Mouse (Mus musculus): ENCODE data around the gene Utp11. TPM values are rescaled to one million over a fixed set of nuclear protein-coding genes. Genes with fewer than 3 reads are reported as not detected.

The Utp11 gene
- polyA plus RNA-seq, 1 experiment, result 29.7 TPM

DNA sequence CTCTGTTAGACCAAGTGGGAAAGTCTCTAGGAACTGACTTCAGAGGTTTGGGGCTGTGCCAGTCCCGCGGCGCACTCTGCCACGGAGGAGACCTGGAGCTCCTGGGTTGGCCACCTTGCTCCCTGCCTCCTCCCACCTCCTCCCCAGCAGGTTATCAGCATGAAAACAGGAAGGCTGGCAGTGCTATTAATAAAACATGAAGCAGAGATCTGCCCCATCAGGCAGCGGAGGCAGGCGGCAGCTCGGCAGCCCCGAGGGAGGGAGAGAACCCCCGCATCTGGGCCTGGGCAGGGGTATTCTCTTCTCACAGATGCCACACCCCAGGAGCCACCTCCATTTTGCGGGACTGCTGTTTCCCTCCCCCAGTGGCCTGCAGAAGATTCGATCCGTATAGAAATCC lies 53.7 kb downstream of the Utp11 start:
- Histone ChIP-seq H3ac (ENCODE audit: control insufficient read depth, insufficient read length, low read depth) (no peak overlapping the region), H3K79me2 (ENCODE audit: control insufficient read depth, insufficient read depth) (no peaks in the 10 kb centered on the region), H3K36me3 (ENCODE audit: control insufficient read depth, insufficient read depth) (no peaks in the 10 kb centered on the region), H3K27me3 (ENCODE audit: control insufficient read depth, insufficient read depth, insufficient read length) (peaks cover 52% of the 10 kb centered on the region), H3K79me3 (ENCODE audit: low read depth) (no peaks in the 10 kb centered on the region), H3K4me3 (ENCODE audit: insufficient read depth, poor library complexity, severe bottlenecking) (no peak overlapping the region)
- no peak for TF ChIP-seq MAX (IDR thresholded peaks at IDR 0.05)
- TF ChIP-seq FOSL1 (IDR thresholded peaks at IDR 0.05; ENCODE audit: insufficient read depth, low read length, poor library complexity, severe bottlenecking), result no peak
- TF ChIP-seq USF1 (IDR thresholded peaks at IDR 0.05; ENCODE audit: low read depth), result no peak

DNA sequence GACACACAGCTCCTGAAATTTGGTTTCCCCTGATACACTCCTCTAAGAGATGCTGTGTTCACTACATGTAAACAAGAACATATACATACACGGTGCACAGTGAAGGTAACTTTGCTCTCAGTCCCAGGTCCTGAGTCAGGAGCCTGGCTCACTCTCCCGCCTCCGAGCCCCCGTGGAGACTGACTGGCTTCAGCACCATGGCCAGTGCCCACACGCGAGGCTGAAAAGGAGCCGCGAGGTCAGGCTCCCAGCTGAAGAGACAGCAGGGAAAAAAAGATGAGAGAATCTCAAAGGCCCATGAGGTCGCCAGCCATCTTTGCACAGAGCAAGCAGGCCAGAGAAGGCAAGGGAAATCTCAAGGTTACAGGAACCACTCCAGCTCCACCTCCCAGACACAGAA lies 60.1 kb downstream of the Utp11 start:
- no peak for TF ChIP-seq MYOD1 (IDR thresholded peaks at IDR 0.05; ENCODE audit: control insufficient read depth, insufficient read length, low read depth)
- no peak for TF ChIP-seq FOSL1 (IDR thresholded peaks at IDR 0.05; ENCODE audit: insufficient read depth, low read length, poor library complexity, severe bottlenecking)
- TF ChIP-seq CTCF (IDR thresholded peaks at IDR 0.05; ENCODE audit: control insufficient read depth, insufficient read depth, insufficient read length), result no peak
- TF ChIP-seq MYOG (IDR thresholded peaks at IDR 0.05; ENCODE audit: control insufficient read depth, extremely low read depth, insufficient read length), result no peak
- no peak for TF ChIP-seq USF1 (IDR thresholded peaks at IDR 0.05; ENCODE audit: low read depth)
- TF ChIP-seq CEBPB (IDR thresholded peaks at IDR 0.05; ENCODE audit: low read depth), result no peak
- no peak for TF ChIP-seq MAX (IDR thresholded peaks at IDR 0.05)
- H3K36me3 ChIP-seq (ENCODE audit: control insufficient read depth, insufficient read depth), result no peaks in the 10 kb centered on the region
- H3K4me3 ChIP-seq (ENCODE audit: insufficient read depth, poor library complexity, severe bottlenecking), result no peak overlapping the region

DNA sequence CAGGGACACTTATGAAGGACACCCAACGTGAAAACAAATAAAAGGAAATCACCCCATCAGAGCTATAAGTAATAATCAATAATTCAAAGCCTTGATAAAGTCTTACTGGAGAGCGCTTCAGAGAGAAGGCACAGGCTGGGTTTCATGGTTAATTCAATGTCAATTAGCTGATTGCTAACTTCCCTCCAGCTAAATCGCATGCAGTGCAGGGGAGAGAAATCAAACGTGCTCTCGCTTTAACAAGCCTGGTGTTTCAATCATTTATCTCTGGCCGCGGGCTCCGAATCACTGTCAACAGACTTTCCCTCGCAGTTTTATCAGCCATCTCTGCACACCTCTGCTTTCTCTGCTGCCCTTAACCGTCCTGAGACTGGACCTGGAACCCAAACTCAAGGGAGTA lies 60.5 kb downstream of the Utp11 start:
- Histone ChIP-seq H3K27me3 (ENCODE audit: control insufficient read depth, insufficient read depth, insufficient read length) (peaks cover 29% of the 10 kb centered on the region), H3ac (ENCODE audit: control insufficient read depth, insufficient read length, low read depth) (no peak overlapping the region), H3K79me3 (ENCODE audit: low read depth) (no peaks in the 10 kb centered on the region), H3K36me3 (ENCODE audit: control insufficient read depth, insufficient read depth) (no peaks in the 10 kb centered on the region), H3K4me3 (ENCODE audit: insufficient read depth, poor library complexity, severe bottlenecking) (no peak overlapping the region), H3K79me2 (ENCODE audit: control insufficient read depth, insufficient read depth) (no peaks in the 10 kb centered on the region)
- no peak for TF ChIP-seq CEBPB (IDR thresholded peaks at IDR 0.05; ENCODE audit: low read depth)
- no peak for TF ChIP-seq FOSL1 (IDR thresholded peaks at IDR 0.05; ENCODE audit: insufficient read depth, low read length, poor library complexity, severe bottlenecking)
- TF ChIP-seq USF1 (IDR thresholded peaks at IDR 0.05; ENCODE audit: low read depth), result no peak
- no peak for TF ChIP-seq MAX (IDR thresholded peaks at IDR 0.05)
- no peak for TF ChIP-seq MYOD1 (IDR thresholded peaks at IDR 0.05; ENCODE audit: control insufficient read depth, insufficient read length, low read depth)
- TF ChIP-seq CTCF (IDR thresholded peaks at IDR 0.05; ENCODE audit: control insufficient read depth, insufficient read depth, insufficient read length), result no peak
- no peak for TF ChIP-seq MYOG (IDR thresholded peaks at IDR 0.05; ENCODE audit: control insufficient read depth, extremely low read depth, insufficient read length)

More for the DNA sequence above, 60.1 kb downstream of the Utp11 start:
- H3ac ChIP-seq (ENCODE audit: control insufficient read depth, insufficient read length, low read depth), result no peak overlapping the region
- H3K79me3 ChIP-seq (ENCODE audit: low read depth), result no peaks in the 10 kb centered on the region
- H3K79me2 ChIP-seq (ENCODE audit: control insufficient read depth, insufficient read depth), result no peaks in the 10 kb centered on the region
- peaks cover 32% of the 10 kb centered on the region for H3K27me3 ChIP-seq (ENCODE audit: control insufficient read depth, insufficient read depth, insufficient read length)

DNA sequence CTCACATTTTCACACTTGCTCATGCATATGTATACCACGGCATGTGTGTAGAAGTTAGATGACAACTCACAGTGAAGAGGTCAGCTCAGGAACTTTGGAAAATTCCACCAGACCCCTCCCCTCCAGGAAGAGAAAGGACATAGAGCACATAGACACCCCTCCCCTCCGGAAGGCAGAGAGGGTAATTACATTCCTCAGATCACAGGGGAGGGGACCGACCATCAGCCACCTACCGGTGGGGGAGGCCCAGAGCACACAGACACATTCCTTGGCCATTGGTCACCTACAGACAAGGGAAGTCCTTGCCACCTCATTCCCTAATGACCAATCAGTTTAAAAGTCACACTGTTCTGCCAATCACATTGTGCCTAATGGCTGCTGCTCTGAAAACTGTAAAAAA lies 61.9 kb downstream of the Utp11 start:
- no peaks in the 10 kb centered on the region for H3K79me3 ChIP-seq (ENCODE audit: low read depth)
- H3ac ChIP-seq (ENCODE audit: control insufficient read depth, insufficient read length, low read depth), result no peak overlapping the region
- no peaks in the 10 kb centered on the region for H3K79me2 ChIP-seq (ENCODE audit: control insufficient read depth, insufficient read depth)
- H3K27me3 ChIP-seq (ENCODE audit: control insufficient read depth, insufficient read depth, insufficient read length), result peaks cover 25% of the 10 kb centered on the region
- no peaks in the 10 kb centered on the region for H3K36me3 ChIP-seq (ENCODE audit: control insufficient read depth, insufficient read depth)
- no peak for TF ChIP-seq USF1 (IDR thresholded peaks at IDR 0.05; ENCODE audit: low read depth)
- no peak for TF ChIP-seq MAX (IDR thresholded peaks at IDR 0.05)
- H3K4me3 ChIP-seq (ENCODE audit: insufficient read depth, poor library complexity, severe bottlenecking), result no peak overlapping the region

Small RNA genes within 50 kb of the gene (microRNA-seq; reads per million reads assigned to microRNA genes)
- gene Gm24721 (ENCODE audit: borderline microRNAs expressed) (not detected), gene Mir697 (ENCODE audit: borderline microRNAs expressed) (not detected)

Other genes starting within 250 kb of the Utp11 start
- gene 3100002H09Rik, start 82.8 kb downstream of the Utp11 start, polyA plus RNA-seq (2012; fragmentation: generic; extraction: Trizol), result not detected
- 0.01 TPM for gene Pou3f1, start 36.8 kb downstream of the Utp11 start, polyA plus RNA-seq (2012; fragmentation: generic; extraction: Trizol)
- 206 TPM for gene Fhl3, start 7.1 kb upstream of the Utp11 start, polyA plus RNA-seq (2012; fragmentation: generic; extraction: Trizol)
- 71.6 TPM for gene Sf3a3, start 21.2 kb upstream of the Utp11 start, polyA plus RNA-seq (2012; fragmentation: generic; extraction: Trizol)
- gene Inpp5b, start 48.2 kb upstream of the Utp11 start, polyA plus RNA-seq (2012; fragmentation: generic; extraction: Trizol), result 13.8 TPM
- gene Mtf1, start 108.5 kb upstream of the Utp11 start, polyA plus RNA-seq (2012; fragmentation: generic; extraction: Trizol), result 10.9 TPM
- gene Yrdc, start 157.1 kb upstream of the Utp11 start, polyA plus RNA-seq (2012; fragmentation: generic; extraction: Trizol), result 78.9 TPM
- gene 1110065P20Rik, start 157.6 kb upstream of the Utp11 start, polyA plus RNA-seq (2012; fragmentation: generic; extraction: Trizol), result 67.6 TPM
- 0.04 TPM for gene Maneal, start 168.6 kb upstream of the Utp11 start, polyA plus RNA-seq (2012; fragmentation: generic; extraction: Trizol)
- not detected for gene Epha10, start 187.3 kb upstream of the Utp11 start, polyA plus RNA-seq (2012; fragmentation: generic; extraction: Trizol)
- gene 9930104L06Rik, start 243.4 kb upstream of the Utp11 start, polyA plus RNA-seq (2012; fragmentation: generic; extraction: Trizol), result 6.5 TPM
- gene Cdca8, start 245.7 kb upstream of the Utp11 start, polyA plus RNA-seq (2012; fragmentation: generic; extraction: Trizol), result 104 TPM

Measured in C2C12 (cell line).